Mouse (Mus musculus) MEL (cell line): ENCODE measurements around the gene Tcp10a. TPM values are rescaled to one million over a fixed set of nuclear protein-coding genes. Genes with fewer than 3 reads are reported as not detected.
"Not testable (repeated sequence)": the region's sequence is repeated elsewhere in the genome, so short reads cannot be mapped to it uniquely, and the experiment has no call there.

Experiments used
- DNase-seq: peaks from one replicate; pipeline ENCODE4 v3.0.0; 2011; ENCODE audit warnings: low read depth, low spot score
- H3K27ac ChIP-seq: 2 replicates; pipeline ENCODE4 v1.5.1; 2012; ENCODE audit warnings: low read depth, mild to moderate bottlenecking, control low read depth, low read length, moderate library complexity; ENCODE audit not compliant: control insufficient read depth
- H3K27me3 ChIP-seq, 2 experiments: fragments of 150-350 bp in 1 of 2; sonication (generic) in 1 of 2; 2 replicates each; pipeline ENCODE4 v1.6.1; 2012; ENCODE audit warnings: low read length in 2 of 2, mild to moderate bottlenecking in 2 of 2, improper control_type of control experiment in 1 of 2, moderate library complexity in 1 of 2; ENCODE audit not compliant: insufficient read depth in 2 of 2, control insufficient read depth in 1 of 2
- H3K36me3 ChIP-seq, 2 experiments: 2 replicates each; pipeline ENCODE4 v1.6.1; 2012 to 2014; ENCODE audit warnings: low read length in 2 of 2, improper control_type of control experiment in 1 of 2, inconsistent platforms in 1 of 2, mild to moderate bottlenecking in 1 of 2; ENCODE audit not compliant: insufficient read depth in 2 of 2, control insufficient read depth in 1 of 2
- H3K4me1 ChIP-seq, 2 experiments: fragments of 150-350 bp in 1 of 2; sonication (generic) in 1 of 2; 2 replicates each; pipeline ENCODE4 v1.6.1; 2012; ENCODE audit warnings: low read length in 2 of 2, improper control_type of control experiment in 1 of 2, mild to moderate bottlenecking in 1 of 2; ENCODE audit not compliant: insufficient read depth in 2 of 2, control insufficient read depth in 1 of 2
- H3K4me3 ChIP-seq, 2 experiments: fragments of 150-350 bp in 1 of 2; sonication (generic) in 1 of 2; 2 replicates each; pipeline ENCODE4 v1.5.1; 2012; ENCODE audit warnings: low read depth in 2 of 2, low read length in 2 of 2, mild to moderate bottlenecking in 2 of 2, moderate library complexity in 2 of 2, control low read depth in 1 of 2, improper control_type of control experiment in 1 of 2; ENCODE audit not compliant: control insufficient read depth in 1 of 2, insufficient read depth in 1 of 2
- H3K79me2 ChIP-seq: 2 replicates; pipeline ENCODE4 v1.6.1; 2012; ENCODE audit warnings: mild to moderate bottlenecking, low read length, moderate library complexity; ENCODE audit not compliant: control insufficient read depth, poor library complexity, insufficient read depth
- H3K9ac ChIP-seq: 2 replicates; pipeline ENCODE4 v1.6.1; 2012; ENCODE audit warnings: low read depth, mild to moderate bottlenecking, control low read depth, low read length, moderate library complexity; ENCODE audit not compliant: control insufficient read depth, poor library complexity, severe bottlenecking
- H3K9me3 ChIP-seq: fragments of 150-350 bp; sonication (generic); replicated peaks from 2 replicates; pipeline ENCODE4 v1.6.1; 2012; ENCODE audit warnings: mild to moderate bottlenecking, low read length, improper control_type of control experiment, moderate library complexity; ENCODE audit not compliant: insufficient read depth
- E2F4 ChIP-seq: IDR thresholded peaks from 2 replicates; pipeline ENCODE4 v1.6.1; 2011; ENCODE audit warnings: low read depth, low read length, improper control_type of control experiment, borderline replicate concordance
- SMC3 ChIP-seq: IDR thresholded peaks from 2 replicates; pipeline ENCODE4 v1.6.1; 2011; ENCODE audit warnings: low read depth, low read length, improper control_type of control experiment
- polyA plus RNA-seq, 2 experiments: library from polyadenylated mRNA; stranded (reverse) in 1 of 2; unstranded in 1 of 2; fragments of >175 nt in 1 of 2; fragments of >200 nt in 1 of 2; gene quantifications; 2 replicates each; pipeline versions ENCODE4 v1.2.1 to v1.2.4; 2012; ENCODE audit warnings: low replicate concordance in 2 of 2, low read depth in 1 of 2; ENCODE audit not compliant: insufficient read length in 2 of 2, insufficient read depth in 1 of 2, missing spikeins in 1 of 2
- total RNA-seq: library from RNA; depleted of rRNA; stranded (reverse); fragments of 300-350 nt; gene quantifications from 2 replicates; pipeline ENCODE4 v1.2.3, GENCODE M21; 2012

The Tcp10a gene
- total and polyA plus RNA-seq, 3 experiments = not detected

DNA sequence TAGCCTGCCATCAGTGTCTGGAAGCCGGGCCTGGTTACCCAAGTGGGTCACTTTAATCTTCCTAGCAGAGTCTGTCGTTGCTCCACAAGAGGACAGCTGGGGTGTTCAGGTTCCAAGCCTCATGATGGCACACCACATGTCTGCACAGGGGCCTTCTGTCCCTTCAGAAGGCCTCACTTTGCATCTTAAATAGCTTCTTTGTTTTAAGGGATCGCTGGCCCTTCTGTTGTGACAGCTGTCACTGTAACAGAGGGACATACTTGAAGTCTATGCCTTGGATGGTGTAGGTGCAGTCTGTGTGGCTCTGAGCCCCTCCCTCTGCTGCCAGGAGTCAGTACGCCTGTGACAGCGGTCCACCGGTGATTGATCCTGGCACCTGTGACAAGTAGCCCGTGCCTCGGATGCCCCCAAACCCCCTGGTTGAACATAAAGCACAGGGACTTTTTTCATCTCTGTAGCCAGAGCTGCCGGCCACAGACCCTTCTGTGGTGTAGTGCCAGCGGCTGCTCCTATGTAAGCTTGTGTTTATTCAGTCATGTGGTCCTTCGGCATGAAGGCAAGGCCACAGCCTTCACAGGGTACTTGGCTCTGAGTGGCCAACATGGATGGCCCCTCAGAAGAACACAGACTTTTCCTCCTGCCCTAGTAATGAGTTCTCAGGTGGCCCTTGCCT is 32.3 kb upstream of the Tcp10a start (continued):
- TF ChIP-seq SMC3 (no peak), E2F4 (no peak)
- TF ChIP-seq, all 39 proteins: peak for 0

GRCm38 (mm10) chr17:7306278-7307196 is 17.9 kb upstream of the Tcp10a start:
- not testable (repeated sequence) for H3K27ac ChIP-seq, H3K4me1 ChIP-seq, H3K36me3 ChIP-seq, H3K79me2 ChIP-seq, H3K9me3 ChIP-seq, H3K27me3 ChIP-seq, H3K4me3 ChIP-seq, H3K9ac ChIP-seq
- peak; percentile 16 for DNase-seq

DNA sequence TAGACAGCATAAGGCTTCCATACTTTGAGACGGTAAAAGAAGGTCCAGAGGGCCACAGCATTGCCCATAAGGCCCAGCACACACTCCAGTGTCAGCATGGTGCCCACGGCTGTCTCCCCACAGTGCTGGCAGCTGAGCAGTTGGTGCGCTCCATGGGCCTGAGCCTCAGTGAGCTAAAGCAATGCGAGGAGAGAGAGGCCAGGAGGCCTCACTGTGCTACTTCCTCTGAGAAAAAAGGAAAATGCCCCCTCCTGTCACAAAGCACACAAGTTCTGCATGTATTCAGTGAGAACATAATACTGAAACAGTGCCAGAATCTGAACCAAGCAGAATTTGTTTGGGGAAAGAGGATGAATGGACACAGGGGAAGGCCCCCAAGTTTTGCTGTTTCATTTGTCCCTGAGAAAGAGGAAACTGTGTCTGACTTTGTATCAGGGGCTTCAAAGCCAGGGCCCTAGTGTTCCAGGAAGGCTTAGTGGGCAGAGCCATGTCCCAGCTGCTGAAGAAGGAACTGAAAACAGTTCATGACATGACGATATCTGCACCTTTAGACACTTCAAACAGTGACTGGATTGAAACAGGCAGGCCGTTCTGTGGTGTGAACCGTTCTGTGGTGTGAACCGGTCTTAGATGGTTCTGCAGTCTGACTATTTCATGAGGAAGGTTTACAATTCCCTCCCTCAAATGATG is 8.6 kb upstream of the Tcp10a start:
- not testable (repeated sequence) for H3K9ac ChIP-seq, H3K36me3 ChIP-seq, DNase-seq, H3K27ac ChIP-seq, H3K9me3 ChIP-seq, H3K4me1 ChIP-seq, H3K79me2 ChIP-seq, H3K4me3 ChIP-seq, H3K27me3 ChIP-seq

GRCm38 (mm10) chr17:7319789-7320188 is 4.7 kb upstream of the Tcp10a start:
- not testable (repeated sequence) for H3K9ac ChIP-seq, H3K9me3 ChIP-seq, H3K27me3 ChIP-seq, H3K36me3 ChIP-seq, H3K27ac ChIP-seq, DNase-seq, H3K79me2 ChIP-seq, H3K4me1 ChIP-seq, H3K4me3 ChIP-seq

DNA sequence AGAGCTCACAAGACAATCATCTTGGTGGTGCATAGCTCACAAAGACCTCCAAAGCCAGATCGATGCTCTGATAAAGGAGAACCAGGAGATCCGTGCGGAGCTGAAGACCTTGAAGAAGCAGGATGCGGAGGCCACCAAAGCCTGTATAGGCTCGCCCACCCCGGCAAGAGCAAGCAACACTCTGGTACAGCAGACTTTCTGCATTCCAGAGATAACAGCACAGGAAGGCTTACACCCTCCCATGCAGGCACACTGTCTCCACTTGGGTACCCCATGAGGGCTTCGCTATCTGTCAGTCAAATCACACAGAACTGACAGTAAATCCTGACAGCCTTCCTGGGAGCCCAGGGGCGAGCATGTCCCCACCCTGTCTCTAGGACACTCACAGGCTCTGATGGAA is 2.0 kb downstream of the Tcp10a start:
- H3K36me3 ChIP-seq, H3K27ac ChIP-seq: not testable (repeated sequence)

GRCm38 (mm10) chr17:7332745-7333144 is 8.3 kb downstream of the Tcp10a start:
- not testable (repeated sequence) for H3K36me3 ChIP-seq, H3K9me3 ChIP-seq, DNase-seq, H3K4me1 ChIP-seq, H3K4me3 ChIP-seq, H3K27ac ChIP-seq, H3K79me2 ChIP-seq, H3K27me3 ChIP-seq, H3K9ac ChIP-seq

More for the DNA sequence above, 2.0 kb downstream of the Tcp10a start:
- H3K9ac ChIP-seq, DNase-seq, H3K79me2 ChIP-seq, H3K4me3 ChIP-seq, H3K27me3 ChIP-seq, H3K9me3 ChIP-seq, H3K4me1 ChIP-seq: not testable (repeated sequence)

DNA sequence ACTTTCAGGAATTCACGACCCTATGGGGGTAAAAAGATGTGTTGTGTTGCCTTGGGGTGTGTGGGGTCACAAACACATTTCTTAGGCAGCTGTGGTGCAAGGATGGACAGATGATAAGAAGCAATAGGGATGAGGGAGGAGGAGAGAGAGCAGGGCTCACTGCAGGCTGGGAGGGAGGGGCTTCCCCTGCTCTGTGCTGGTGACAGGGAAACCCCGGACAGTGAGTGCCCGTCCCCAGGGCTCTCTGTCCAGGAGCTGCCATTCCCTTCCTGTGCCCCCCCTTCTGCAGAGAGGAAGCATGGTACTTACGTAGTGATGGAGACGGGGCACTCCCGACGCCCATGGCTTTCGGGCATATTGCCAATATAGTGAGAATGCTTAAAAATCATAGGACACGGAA is 12.9 kb downstream of the Tcp10a start:
- DNase-seq, H3K4me3 ChIP-seq, H3K9me3 ChIP-seq, H3K36me3 ChIP-seq, H3K4me1 ChIP-seq, H3K79me2 ChIP-seq, H3K9ac ChIP-seq, H3K27ac ChIP-seq, H3K27me3 ChIP-seq: not testable (repeated sequence)
